Mouse (Mus musculus) C2C12 (cell line): ENCODE data around the gene Muc4.

Experiments used
- CEBPB ChIP-seq: IDR thresholded peaks from one replicate; pipeline ENCODE4 v1.6.1; 2011; ENCODE audit warnings: low read depth, mild to moderate bottlenecking, control low read depth, moderate library complexity
- CTCF ChIP-seq: IDR thresholded peaks from one replicate; pipeline ENCODE4 v1.5.1; 2011; ENCODE audit not compliant: control insufficient read depth, insufficient read depth, insufficient read length
- FOSL1 ChIP-seq: IDR thresholded peaks from one replicate; pipeline ENCODE4 v1.8.0; 2011; ENCODE audit warnings: mild to moderate bottlenecking, low read length; ENCODE audit not compliant: poor library complexity, insufficient read depth, severe bottlenecking
- MAX ChIP-seq: IDR thresholded peaks from one replicate; pipeline ENCODE4 v1.6.1; 2011; ENCODE audit warnings: mild to moderate bottlenecking, control low read depth
- MYOD1 ChIP-seq: IDR thresholded peaks from one replicate; pipeline ENCODE4 v1.6.1; 2011; ENCODE audit warnings: low read depth; ENCODE audit not compliant: control insufficient read depth, insufficient read length
- MYOG ChIP-seq: IDR thresholded peaks from one replicate; pipeline ENCODE4 v1.6.1; 2011; ENCODE audit not compliant: control insufficient read depth, insufficient read length; ENCODE audit errors: extremely low read depth
- USF1 ChIP-seq: IDR thresholded peaks from one replicate; pipeline ENCODE4 v1.6.1; 2011; ENCODE audit warnings: low read depth, mild to moderate bottlenecking, control low read depth, moderate library complexity

DNA sequence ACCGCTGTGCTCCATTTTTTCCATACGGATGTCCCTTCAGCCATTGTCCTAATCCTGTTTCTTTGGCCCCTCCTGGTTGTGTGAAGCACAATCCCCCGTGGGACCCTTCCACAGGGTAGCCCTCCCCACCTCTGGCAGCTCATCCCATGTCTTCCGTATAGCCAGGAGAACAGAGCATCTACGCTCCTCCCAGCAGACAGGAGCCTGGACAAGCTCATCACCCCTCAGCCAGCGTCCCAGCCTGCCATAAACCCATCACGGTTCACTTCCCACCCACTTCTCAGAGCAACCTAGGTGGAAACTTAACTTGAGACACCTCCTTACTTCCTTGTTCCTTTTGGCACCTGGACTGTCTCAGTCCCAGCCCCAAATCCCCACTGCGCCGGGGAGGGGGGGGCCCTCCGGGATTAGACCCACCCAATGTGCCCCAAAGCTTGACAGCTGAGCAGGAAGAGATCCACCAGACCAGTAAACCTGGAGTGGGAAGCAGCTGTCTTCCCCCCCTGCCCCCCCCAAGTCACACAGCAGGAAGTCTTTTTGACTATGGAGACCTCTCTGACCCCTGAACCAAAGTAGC is 27.1 kb upstream of the Muc4 start:
- TF ChIP-seq USF1 (no peak), CTCF (no peak), FOSL1 (no peak), CEBPB (no peak), MYOD1 (no peak), MAX (no peak), MYOG (no peak)
